Mouse (Mus musculus): ENCODE results near the gene Cdh23.

DNA sequence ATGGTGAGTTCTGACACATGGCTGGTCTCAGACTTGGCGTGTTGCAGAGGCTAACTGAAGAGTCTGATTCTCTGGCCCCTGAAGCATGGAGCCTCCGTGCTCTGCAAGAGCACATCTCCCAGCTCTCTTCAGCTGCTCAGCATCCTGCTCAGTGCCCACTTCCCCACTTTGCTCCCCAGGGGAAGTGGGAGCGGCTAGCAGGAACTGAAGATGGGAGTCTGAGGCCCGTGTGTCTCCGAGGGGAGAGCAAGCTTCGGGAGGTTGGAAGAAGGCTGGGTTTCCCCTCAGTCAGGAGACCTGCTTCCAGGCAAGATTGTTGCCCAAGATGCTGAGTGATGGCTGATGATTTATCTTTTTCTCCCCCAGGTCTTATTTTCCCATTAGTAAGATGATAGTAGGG is 422.9 kb downstream of the Cdh23 start:
- no peak for TF ChIP-seq CTCF (IDR thresholded peaks at IDR 0.05; ENCODE audit: low read depth)
- no peak for TF ChIP-seq EP300 (IDR thresholded peaks at IDR 0.05; ENCODE audit: low read depth)

Measured in heart, postnatal 0 days (tissue).